Mouse (Mus musculus) fat pad, adult 2 months (tissue): ENCODE measurements around the gene Scn8a.

ENCODE experiments used
- DNase-seq: peaks from one replicate; pipeline ENCODE4 v3.0.0-alpha.2; 2011; ENCODE audit warnings: low read depth, low spot score; ENCODE audit errors: extremely low read depth

Scn8a gene

DNA sequence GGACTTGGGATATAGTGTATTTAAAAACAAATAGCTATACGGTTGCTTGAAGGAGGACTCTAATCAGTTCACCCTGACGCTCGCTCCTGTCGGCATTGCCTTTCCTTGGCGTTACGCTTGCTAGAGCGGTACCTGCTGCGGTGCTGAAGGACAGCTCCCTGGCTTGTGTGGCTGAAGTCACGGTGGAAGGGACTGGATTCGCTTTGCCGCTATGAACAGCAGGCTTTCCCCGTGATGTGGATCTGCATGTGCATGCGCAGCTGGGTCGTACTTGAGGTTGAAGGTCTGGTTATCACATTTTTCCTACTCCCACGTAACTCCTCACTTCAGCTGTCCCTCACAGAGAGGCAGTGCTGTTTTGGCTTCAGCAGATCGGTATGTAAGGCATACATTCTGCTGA lies 3.5 kb downstream of the Scn8a start:
- DNase-seq, result no peak

- DNase-seq, result no peak
Measured at GRCm38 (mm10) chr15:100879073-100879472, 9.4 kb downstream of the Scn8a start.

GRCm38 (mm10) chr15:100881385-100881784 lies 11.7 kb downstream of the Scn8a start:
- DNase-seq, result no peak

GRCm38 (mm10) chr15:100884481-100884880 lies 14.8 kb downstream of the Scn8a start:
- DNase-seq, result no peak

DNA sequence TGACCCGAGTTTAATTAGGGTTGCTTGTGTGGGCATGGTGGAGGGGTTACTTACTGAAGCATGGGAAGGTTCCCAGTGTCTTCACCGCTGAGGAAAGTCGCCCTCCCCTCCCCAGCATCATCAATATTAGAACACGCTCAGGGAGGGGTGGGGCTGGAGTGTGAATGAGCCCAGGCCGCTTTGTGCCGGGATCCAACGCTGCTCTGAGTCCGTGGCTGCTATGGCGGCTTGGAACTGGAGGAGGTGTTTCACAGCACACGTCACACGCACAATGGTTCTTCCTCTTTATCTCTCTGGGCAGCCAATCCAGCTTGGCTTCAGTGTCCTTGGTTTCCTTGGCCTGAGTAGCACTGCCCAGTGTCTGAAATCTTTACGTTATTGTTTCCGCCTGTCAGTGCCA lies 22.3 kb downstream of the Scn8a start:
- no peak for DNase-seq

DNA sequence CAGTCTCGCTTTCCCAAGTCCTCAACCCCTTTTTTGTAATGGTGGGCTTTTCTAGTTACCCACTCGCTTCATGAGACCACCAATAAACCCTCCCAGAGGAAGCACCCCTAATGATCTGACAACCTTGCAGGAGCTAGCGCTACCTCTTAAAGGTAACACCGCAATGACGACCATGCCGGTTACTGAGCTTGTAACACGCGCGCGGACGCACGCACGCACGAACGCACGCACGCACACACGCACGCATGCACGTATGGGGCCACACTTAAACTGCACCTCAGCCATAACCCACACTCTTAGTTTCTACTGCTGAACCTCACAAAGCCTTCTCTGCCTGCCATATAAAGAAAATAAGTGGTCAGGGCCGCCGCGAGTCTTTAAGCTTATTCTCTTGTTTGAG lies 26.8 kb downstream of the Scn8a start:
- DNase-seq, result no peak

GRCm38 (mm10) chr15:100903811-100904210 lies 34.2 kb downstream of the Scn8a start:
- DNase-seq, result no peak

GRCm38 (mm10) chr15:100905006-100905405 lies 35.3 kb downstream of the Scn8a start:
- DNase-seq, result no peak

GRCm38 (mm10) chr15:100905751-100906150 lies 36.1 kb downstream of the Scn8a start:
- DNase-seq, result no peak

DNA sequence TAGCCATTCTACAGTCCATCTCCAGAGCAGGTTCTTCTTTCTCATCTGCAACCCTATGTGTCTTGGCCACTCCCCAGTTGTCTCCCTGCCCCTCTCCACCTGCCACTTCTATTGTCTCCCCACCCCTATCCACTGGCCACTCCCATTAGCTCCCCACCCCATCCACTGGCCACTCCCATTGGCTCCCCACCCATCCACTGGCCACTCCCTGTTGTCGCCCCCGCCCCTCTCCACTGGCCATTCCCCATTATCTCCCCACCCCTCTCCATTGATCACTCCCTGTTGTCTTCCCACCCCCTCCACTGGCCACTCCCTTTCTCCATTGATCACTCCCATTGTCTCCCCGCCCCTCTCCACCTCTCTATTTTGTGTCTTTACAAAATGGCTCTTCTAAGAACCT lies 39.2 kb downstream of the Scn8a start:
- no peak for DNase-seq

GRCm38 (mm10) chr15:100909734-100910163 lies 40.1 kb downstream of the Scn8a start:
- no peak for DNase-seq

- no peak for DNase-seq
Measured at GRCm38 (mm10) chr15:100910381-100910841, 40.8 kb downstream of the Scn8a start.

- no peak for DNase-seq
Measured at GRCm38 (mm10) chr15:100912676-100913266, 43.1 kb downstream of the Scn8a start.

GRCm38 (mm10) chr15:100914734-100915242 lies 45.1 kb downstream of the Scn8a start:
- no peak for DNase-seq

DNA sequence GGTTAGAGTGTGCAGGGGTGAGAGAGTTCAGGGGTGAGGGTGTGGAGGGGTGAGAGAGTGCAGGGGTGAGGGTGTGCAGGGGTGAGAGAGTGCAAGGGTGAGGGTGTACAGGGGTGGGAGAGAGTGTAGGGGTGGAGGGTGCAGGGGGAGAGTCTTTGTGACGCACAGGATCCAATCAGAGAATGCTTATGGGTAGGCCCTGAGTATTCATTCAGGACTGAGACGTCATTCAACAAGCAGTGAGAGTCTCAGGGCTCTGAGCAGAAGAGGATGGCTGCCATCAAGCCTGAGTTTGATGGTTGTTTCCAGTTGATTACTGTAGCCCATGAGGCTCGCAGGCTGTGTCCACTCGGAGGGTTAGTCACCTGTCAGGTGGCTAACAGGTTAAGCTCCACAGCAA lies 48.4 kb downstream of the Scn8a start:
- no peak for DNase-seq

DNA sequence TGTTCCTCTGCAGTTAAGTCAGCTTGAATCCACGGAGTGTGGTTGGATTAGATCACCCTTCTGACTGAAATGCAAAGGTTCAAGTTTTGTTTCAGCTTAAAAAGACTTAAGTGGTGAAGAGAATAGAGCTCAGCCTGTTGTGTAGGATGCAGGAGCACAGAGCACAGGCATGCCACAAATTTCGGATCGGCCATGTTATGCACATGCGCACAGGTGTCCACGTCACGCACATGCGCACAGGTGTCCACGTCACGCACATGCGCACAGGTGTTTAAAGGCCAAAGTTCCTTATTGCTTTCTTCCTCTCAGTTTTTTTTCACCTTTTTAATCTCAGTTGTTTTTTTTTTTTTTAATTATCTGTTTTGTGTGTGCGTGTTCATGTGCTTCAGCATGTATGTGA lies 52.6 kb downstream of the Scn8a start:
- no peak for DNase-seq

GRCm38 (mm10) chr15:100923476-100923875 lies 53.8 kb downstream of the Scn8a start:
- no peak for DNase-seq

- no peak for DNase-seq
Measured at GRCm38 (mm10) chr15:100924941-100925340, 55.3 kb downstream of the Scn8a start.

DNA sequence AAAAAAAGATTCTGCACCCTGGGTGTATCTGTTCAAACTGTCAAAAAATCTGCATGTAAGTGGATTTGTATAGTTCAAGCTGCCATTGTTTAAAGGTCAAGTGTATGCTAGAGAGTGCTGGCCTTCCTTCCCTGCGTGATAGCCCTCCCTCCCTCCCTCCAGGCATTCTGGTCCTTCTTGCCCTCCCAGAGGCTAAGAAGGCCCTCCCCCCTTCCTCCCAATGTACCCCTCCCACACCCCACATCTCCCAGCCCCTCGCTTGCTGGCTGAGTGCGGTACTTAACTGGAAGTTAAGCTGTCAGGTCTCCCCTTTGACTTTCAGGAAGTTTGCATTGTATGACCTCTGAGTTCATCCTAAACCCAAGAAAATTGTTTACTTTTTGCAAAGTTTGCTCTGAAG lies 60.8 kb downstream of the Scn8a start:
- DNase-seq, result no peak

DNA sequence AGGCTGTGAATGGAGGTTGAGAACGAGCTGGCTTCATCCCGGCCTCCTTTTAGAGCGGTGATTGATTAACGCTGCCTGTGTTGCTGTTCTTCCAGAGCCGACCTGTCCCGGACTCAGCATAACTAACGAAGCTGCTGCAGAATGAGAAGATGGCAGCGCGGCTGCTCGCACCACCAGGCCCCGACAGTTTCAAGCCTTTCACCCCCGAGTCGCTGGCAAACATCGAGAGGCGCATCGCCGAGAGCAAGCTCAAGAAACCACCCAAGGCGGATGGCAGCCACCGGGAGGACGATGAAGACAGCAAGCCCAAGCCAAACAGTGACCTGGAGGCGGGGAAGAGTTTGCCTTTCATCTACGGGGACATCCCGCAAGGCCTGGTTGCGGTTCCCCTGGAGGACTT lies 66.5 kb downstream of the Scn8a start:
- DNase-seq, result no peak

DNA sequence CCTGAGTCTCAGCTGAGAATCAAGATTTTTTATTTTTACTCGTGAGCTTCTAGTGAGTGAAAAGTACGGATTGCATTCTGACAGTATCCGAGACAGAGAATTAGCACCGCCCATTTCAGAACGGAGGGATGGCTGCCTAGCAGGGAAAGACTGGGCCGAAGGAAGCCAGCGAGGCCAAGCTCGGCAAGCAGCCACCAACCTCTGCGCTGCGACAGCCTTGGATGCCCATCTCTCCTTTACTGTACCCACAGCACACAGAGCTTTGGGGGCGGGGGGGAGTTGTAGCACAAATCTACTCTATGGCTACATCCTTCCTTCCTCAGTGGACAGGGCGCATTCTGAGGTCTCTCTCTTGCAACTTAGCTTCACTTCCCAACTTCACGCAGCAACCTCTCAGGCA lies 78.7 kb downstream of the Scn8a start:
- DNase-seq, result no peak

DNA sequence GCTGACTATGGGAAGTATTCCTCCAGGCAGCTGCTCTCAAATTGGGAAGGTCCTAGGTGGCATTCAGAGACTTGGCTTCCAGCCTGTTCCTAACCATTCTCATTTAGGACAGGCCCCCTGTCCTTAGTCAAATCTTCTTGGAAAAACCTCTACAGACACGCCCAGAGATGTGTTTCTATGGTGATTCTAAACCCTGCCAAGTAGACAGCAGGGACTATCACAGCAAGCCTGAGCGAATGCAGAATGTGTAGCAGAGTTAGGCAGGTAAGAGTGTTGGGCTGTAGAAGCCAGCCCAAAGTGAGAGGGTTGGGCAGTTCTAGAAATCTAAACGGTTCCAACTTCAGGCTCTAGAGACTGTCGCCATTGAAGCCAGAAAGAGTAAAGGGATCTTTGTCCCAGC lies 79.5 kb downstream of the Scn8a start:
- no peak for DNase-seq

DNA sequence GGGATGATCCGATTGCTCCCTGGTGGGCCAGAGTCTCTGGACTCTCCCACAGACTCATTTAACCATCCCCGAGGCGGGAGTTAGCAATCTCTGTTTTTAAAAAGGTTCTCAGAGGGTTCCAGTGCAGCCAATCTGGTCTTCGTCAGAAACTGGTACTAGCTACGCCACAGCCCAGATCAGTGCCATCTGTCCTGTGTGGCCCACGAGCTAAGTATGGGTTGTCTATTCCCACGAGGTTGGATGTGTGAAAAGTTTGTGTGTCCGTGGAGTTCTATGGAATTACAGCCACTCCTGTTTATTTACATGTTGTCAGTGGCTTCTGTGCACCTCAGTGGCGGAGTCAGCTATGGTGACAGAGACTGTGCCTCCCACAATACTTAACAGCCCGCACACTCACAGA lies 81.8 kb downstream of the Scn8a start:
- DNase-seq, result no peak
